Mouse (Mus musculus) megakaryocyte, embryonic 14.5 days (primary cell): Measurements from ENCODE around the gene Ptdss2.

ENCODE experiments used
- FLI1 ChIP-seq: IDR thresholded peaks from 2 replicates; pipeline ENCODE4 v1.6.1; 2012; ENCODE audit warnings: low read length, inconsistent platforms, mixed read lengths
- GATA1 ChIP-seq: IDR thresholded peaks from 3 replicates; pipeline ENCODE4 v1.6.1; 2012; ENCODE audit warnings: mixed read lengths, low read length, inconsistent platforms, borderline replicate concordance

DNA sequence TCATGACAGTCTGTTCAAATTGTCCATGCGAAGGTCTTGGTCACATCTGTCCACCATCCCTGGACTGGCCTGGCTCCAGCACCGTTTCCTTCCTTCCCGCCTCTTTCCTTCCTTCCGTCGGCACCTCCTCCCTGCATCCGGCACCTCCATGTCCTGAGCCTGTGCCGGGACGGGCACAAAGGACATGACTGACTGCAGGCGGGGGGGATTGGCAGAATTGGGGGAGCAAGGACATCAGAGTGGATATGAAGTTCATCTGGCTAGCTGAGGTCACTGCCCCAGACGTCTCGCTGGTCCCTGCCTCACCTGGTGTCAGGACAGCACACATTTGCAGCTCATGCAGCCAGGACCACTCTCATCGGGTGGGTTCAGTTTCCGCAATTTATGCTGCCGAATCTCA is 68.9 kb downstream of the Ptdss2 start:
- no peak for TF ChIP-seq GATA1
- TF ChIP-seq FLI1: no peak
